Mouse (Mus musculus) spleen, adult 2 months (tissue): ENCODE data around the gene Neb.

Experiments used
- CTCF ChIP-seq: fragments of 200-500 bp; IDR thresholded peaks from 2 replicates; pipeline ENCODE4 v1.5.1; 2011; ENCODE audit warnings: mild to moderate bottlenecking, inconsistent platforms; ENCODE audit not compliant: insufficient read depth, insufficient read length, insufficient replicate concordance; ENCODE audit errors: extremely low read depth
- POLR2A ChIP-seq: fragments of 200-500 bp; IDR thresholded peaks from 2 replicates; pipeline ENCODE4 v1.6.1; 2011; ENCODE audit warnings: low read depth, low read length, inconsistent platforms

DNA sequence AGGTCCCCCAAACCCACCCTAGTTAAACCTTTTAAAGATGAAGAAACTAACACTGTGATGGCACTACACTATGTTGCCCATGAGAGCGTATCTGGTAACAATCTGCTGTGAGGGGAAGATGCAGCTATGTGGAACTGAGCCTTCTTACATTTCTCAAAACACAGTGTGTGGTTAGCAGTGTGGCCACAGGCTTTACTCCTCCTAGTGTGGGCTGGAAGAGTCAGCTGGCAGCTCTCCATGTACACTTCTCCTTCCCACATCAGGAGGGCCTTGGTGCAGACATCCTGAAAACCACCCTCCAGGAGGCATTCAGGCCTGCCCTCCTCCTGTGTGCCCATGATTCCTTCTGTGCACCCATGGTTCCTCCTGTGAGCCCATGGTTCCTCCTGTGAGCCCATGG is 198.6 kb downstream of the Neb start:
- TF ChIP-seq CTCF (no peak), POLR2A (no peak)
